Mouse (Mus musculus) frontal cortex, postnatal 25 days (tissue): ENCODE data around the gene Cryaa.
"Not testable (repeated sequence)": the region's sequence is repeated elsewhere in the genome, so short reads cannot be mapped to it uniquely, and the experiment has no call there.

Experiments
- DNase-seq, 2 experiments: peaks; one replicate each; pipeline ENCODE4 v3.0.0; 2022; ENCODE audit warnings: low spot score in 2 of 2

The Cryaa gene

GRCm38 (mm10) chr17:31658468-31659185 lies 19.0 kb upstream of the Cryaa start, which contains the start of gene U2af1:
Gene U2af1 (minus strand): TSS chr17:31658892.
- peak; percentile 94 to 98 for DNase-seq

DNA sequence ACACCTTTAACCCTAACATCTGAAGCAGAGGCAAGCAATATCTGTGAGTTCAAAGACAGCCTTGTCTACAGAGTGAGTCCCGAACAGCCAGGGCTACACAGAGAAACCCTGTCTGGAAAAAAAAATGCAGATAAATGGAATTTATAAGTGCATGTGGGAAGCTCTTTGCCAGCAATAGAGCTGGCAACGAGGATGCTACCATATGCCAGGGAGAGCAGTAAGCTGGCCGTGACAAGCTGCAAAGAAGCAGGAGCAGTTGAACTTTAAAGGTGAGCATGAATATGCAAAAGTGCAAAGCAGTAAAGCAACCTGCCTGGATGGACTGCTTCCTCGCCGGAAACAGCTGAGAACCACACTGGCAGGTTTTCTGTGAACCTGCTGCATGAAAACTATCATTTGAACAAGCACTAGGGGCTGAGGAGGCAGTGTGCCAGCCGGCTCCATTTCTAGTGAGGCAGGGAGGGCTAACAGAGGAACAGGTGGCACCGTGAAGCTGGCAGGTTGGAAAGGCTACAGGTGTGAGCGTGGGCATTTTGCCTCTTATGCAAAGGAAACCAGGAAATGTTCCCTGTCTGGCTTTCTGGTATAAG lies 16.9 kb upstream of the Cryaa start:
- peak; percentile 41 to 46 for DNase-seq

GRCm38 (mm10) chr17:31662855-31663254 lies 14.8 kb upstream of the Cryaa start:
- DNase-seq, result no peak

GRCm38 (mm10) chr17:31664760-31665159 lies 12.8 kb upstream of the Cryaa start:
- DNase-seq, result peak; percentile 59 to 75

GRCm38 (mm10) chr17:31668306-31668705 lies 9.3 kb upstream of the Cryaa start:
- no peak for DNase-seq

- DNase-seq, result no peak
These were observed 7.4 kb upstream of the Cryaa start for GRCm38 (mm10) chr17:31670163-31670562.

- no peak for DNase-seq
These were observed 5.9 kb upstream of the Cryaa start for GRCm38 (mm10) chr17:31671698-31672097.

GRCm38 (mm10) chr17:31672279-31672678 lies 5.3 kb upstream of the Cryaa start:
- no peak for DNase-seq

GRCm38 (mm10) chr17:31674426-31674825 lies 3.2 kb upstream of the Cryaa start:
- no peak for DNase-seq

DNA sequence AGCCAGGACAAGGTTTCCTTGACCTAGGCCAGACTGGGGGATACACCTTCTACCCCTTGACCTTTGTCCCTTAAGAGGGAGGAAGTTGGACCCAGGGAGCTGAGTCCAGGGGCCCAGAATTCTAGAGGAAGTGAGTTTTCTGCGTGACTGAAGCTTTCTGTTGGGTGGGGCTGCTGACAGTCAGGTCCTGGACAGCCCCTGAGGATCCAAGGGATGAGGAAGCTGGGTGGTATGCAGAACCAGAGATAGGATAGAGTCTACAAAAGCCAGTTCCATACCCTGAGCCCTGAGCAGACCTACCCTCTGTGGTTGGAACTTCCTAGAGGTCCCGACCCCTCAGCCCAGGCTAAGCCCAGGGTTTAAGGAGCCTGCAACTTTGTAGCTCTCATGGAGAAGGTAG lies 2.8 kb downstream of the Cryaa start:
- no peak for DNase-seq

DNA sequence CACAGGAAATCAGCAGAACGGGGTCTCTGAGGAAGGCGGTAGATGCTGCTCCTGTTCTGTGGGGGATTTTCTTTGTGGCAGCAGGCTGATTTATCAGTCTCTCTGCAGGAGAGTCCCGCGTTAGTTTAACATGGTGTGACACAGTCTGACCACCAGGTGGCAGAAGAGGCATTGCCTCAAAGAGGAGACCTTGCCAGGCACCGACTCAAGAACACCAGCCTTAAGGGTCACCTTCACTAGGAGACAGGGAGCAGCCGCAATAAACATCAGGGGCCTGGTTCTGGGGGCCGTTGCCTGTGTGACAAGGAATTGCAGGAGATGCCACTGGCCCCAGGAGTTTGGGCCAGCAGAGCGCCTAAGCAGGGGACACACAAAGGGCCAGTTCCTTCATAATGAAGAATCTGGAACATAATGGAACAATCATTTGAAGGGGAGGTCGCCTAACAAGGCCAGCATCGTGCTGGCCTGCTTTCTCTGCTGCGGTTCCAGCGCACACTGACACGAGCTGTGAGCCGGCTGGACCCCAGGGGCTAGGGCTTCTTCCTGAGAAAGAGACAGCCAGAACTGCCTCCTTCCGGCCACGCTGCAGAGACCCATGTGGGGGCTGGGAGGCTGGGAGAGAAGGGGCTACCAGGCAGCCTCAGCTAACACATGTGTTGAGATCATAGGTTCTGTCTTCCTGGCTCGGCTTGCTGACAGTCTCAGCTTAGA lies 8.1 kb downstream of the Cryaa start:
- DNase-seq, result peak; percentile 64 to 75

DNA sequence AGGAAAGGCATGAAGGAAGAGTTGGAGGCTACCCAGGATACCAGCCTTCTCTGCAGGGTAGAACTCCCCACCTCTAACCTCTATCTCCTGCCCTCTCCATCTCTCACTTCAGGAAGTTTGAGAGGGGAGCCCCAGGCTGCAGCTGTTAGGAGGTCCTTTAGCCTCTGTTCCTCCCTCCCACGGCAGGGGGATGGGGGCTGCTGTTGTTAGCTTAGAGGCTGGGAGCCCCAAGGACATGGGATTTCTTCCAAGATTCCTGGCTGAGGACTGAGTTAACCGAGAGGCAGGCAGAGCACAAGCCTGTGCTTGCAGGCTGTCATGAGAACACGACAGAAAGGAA lies 8.6 kb downstream of the Cryaa start:
- DNase-seq, result no peak

GRCm38 (mm10) chr17:31688112-31688511 lies 10.5 kb downstream of the Cryaa start:
- DNase-seq, result no peak

DNA sequence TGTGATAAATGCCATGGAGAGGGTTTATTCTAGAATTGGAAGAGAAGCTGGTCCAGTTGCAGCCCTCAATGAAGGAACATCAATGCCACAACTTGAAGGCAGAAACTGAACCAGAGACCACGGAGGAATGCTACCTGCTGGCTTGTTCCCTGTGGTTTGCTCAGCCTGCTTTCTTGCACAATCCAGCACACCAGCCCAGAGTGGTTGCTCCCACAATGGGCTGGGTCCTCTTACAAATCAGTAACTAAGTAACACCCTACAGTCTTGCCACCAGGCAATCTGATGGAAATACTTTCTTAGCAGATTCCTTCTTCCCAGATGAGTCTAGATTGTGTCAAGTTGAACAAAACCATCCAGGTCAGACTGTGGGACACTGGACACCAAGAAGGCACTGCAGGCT lies 12.0 kb downstream of the Cryaa start:
- no peak for DNase-seq

DNA sequence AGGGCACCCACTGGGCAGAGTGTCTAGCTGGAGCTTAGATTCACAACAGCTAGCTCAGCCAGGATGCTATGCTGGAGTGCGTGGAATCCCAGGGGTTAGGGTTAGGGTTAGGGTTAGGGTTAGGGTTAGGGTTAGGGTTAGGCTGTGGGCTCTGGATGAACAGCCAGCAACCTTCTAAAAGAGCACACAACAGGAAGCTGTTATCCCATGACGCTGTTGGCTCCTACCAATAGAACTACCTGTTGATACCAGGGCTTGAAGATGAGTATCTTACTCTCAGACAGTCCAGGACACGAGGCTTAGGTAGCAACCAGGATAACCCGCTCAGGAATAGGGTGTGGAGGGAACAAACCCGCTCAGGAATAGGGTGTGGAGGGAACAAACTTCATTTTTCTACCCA lies 15.3 kb downstream of the Cryaa start:
- no peak for DNase-seq

DNA sequence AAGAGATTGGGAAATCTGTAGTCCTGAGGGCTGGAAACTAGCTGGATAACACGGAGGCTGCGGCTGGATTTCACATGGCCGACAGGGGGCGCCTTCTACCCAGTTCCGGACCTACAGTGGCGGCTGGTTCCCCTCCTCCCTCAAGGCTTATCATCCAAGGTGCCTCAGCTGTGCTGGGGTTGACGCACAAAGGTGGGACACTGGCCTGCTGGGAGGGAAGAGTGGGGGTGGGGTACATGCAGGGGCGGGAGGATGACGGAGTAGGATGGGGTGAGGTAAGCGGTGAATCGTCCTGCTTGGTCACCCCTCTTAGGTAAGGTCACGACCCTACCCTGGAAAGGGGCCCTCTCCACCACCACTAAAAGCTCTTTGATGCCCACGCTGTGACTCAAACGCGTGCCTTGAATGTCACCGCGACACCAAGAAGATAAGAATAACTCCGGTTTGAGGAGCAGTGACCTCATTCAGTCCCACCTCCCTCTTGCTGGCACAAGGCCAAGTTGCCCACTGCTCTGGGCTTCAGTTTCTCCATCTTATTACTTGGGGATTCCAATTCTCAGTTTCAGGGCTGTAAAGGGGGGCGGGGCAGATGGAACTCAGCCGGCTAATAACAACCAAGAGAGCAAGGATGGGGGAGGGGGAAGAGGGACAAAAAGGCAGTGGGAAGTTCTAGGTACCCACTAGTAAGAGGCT lies 15.9 kb downstream of the Cryaa start:
- peak; percentile 65 to 75 for DNase-seq

GRCm38 (mm10) chr17:31694023-31694376 lies 16.4 kb downstream of the Cryaa start:
- no peak for DNase-seq

DNA sequence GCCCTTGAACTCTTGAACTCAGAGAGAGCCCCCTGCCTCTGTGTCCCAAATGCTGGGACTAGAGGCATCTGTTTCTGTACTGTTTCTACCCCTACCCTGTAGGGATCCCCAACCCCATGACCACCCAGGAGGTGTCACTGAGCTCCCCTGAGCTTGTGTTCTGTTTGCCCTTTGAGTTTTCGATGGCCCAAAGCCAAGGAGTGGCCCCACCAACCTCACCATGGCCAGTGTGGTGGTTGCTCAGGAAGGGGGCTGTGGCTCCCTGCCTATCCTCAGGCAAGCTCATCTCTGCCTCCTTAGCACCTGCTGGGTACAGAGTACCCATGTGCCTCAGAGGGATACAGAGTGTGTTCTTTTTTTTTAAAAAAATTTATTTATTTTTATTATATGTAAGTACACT lies 17.3 kb downstream of the Cryaa start:
- DNase-seq, result no peak

GRCm38 (mm10) chr17:31695356-31695755 lies 17.7 kb downstream of the Cryaa start:
- not testable (repeated sequence) for DNase-seq

GRCm38 (mm10) chr17:31698347-31698746 lies 20.7 kb downstream of the Cryaa start:
- no peak for DNase-seq

- DNase-seq, result no peak
These were observed 25.8 kb downstream of the Cryaa start for GRCm38 (mm10) chr17:31703276-31703980.
